In the genomic region with DNA sequence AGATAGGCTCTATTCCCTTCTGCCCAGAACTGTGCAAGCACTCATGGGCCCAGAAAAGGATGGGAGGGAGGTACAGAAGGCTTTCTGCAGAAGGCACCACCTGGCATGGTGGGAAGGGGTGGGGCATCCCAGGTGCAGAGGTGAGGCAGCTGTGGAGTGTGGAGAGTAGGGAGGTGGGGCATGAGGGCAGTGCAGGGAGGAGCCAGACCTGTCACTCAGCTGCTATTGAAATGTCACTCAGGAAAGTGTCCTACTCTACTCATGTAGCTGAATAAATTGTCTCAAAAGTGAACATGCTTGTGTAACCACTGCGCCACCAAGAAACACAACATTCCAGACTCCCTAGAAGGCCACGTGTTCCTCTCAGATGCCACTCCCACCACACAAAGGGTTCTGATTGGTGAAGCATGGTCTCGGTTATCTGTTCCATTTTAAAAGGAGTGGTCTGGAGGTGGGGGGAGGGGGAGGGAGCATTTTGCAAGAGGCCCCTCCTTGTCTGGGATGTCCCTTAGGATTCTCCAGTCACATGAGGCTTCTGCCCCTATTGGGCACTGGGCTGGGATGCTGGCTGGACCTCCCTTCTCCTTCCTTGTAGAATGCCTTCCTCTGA, we compare ENCODE assay signal across 11 mouse cellular contexts. TPM values are rescaled to one million over a fixed set of nuclear protein-coding genes. Genes with fewer than 3 reads are reported as not detected.
A peak's percentile ranks its signal among the peaks of the same experiment; 100 is the strongest.
DNase-seq lines count a peak whose midpoint lies in the region; ATAC-seq lines count a peak whose summit lies in the region.
"Had no signal": no experiment of that assay in that cellular context is flagged by ENCODE, and none has a peak within 500 bp of the region (broad histone marks: within the 10 kb centered on the region; RNA-seq: fewer than 3 reads in every experiment).

No protein-coding gene starts in this region.

- H3K36me3 ChIP-seq in hindbrain, embryonic 10.5 days: peaks cover 41% of the 10 kb centered on the region
- H3K36me3 ChIP-seq in hindbrain, embryonic 12.5 days: peaks cover 30% of the 10 kb centered on the region
- peaks cover 42% of the 10 kb centered on the region for H3K36me3 ChIP-seq in embryonic facial prominence, embryonic 10.5 days (replicated peaks)
- H3K36me3 ChIP-seq in lung, embryonic 15.5 days: 0 out of 2 replicates have a peak, but pooled peaks cover 4% of the 10 kb centered on the region

- peak overlapping the region; percentile 40; the same call in 1 of the 2 replicates for H3K27ac ChIP-seq in hindbrain, embryonic 10.5 days
- no peak overlapping the region for H3K27ac ChIP-seq in hindbrain, embryonic 12.5 days
- H3K27ac ChIP-seq in embryonic facial prominence, embryonic 10.5 days (replicated peaks): peak overlapping the region; percentile 60; the same call in 1 of the 2 replicates
- H3K27ac ChIP-seq in lung, embryonic 15.5 days: 0 out of 2 replicates have a peak overlapping the region, but pooled peaks have one; percentile 1
- H3K27ac ChIP-seq: embryonic facial prominence, embryonic 13.5 days had no signal

- no peak overlapping the region for H3K4me3 ChIP-seq in hindbrain, embryonic 10.5 days
- H3K4me3 ChIP-seq in hindbrain, embryonic 12.5 days: no peak overlapping the region
- no peak overlapping the region for H3K4me3 ChIP-seq in embryonic facial prominence, embryonic 10.5 days
- H3K4me3 ChIP-seq in lung, embryonic 15.5 days: no peak overlapping the region
- H3K4me3 ChIP-seq: embryonic facial prominence, embryonic 13.5 days had no signal

- H3K4me2 ChIP-seq in hindbrain, embryonic 12.5 days (replicated peaks): no peak overlapping the region
- no peak overlapping the region for H3K4me2 ChIP-seq in lung, embryonic 15.5 days
- H3K4me2 ChIP-seq: embryonic facial prominence, embryonic 13.5 days had no signal

- H3K9ac ChIP-seq in hindbrain, embryonic 12.5 days: no peak overlapping the region
- no peak overlapping the region for H3K9ac ChIP-seq in lung, embryonic 15.5 days
- H3K9ac ChIP-seq: embryonic facial prominence, embryonic 13.5 days had no signal

- 41% methylated on average over 3 of the region's 3 CpGs for WGBS in hindbrain, embryonic 10.5 days
- 27% methylated on average over 3 of the region's 3 CpGs for WGBS in hindbrain, embryonic 12.5 days
- WGBS in embryonic facial prominence, embryonic 10.5 days: 34% methylated on average over 3 of the region's 3 CpGs
- WGBS in lung, embryonic 15.5 days: 39% methylated on average over 3 of the region's 3 CpGs

- no peaks in the 10 kb centered on the region for H3K27me3 ChIP-seq in hindbrain, embryonic 10.5 days (ENCODE audit: insufficient read depth, poor library complexity, severe bottlenecking)
- no peaks in the 10 kb centered on the region for H3K27me3 ChIP-seq in hindbrain, embryonic 12.5 days
- H3K27me3 ChIP-seq in embryonic facial prominence, embryonic 10.5 days (replicated peaks; ENCODE audit: low read depth, poor library complexity, severe bottlenecking): no peaks in the 10 kb centered on the region
- H3K27me3 ChIP-seq in lung, embryonic 15.5 days: no peaks in the 10 kb centered on the region
- H3K27me3 ChIP-seq: embryonic facial prominence, embryonic 13.5 days had no signal

- H3K9me3 ChIP-seq in hindbrain, embryonic 10.5 days: no peaks in the 10 kb centered on the region
- H3K9me3 ChIP-seq in hindbrain, embryonic 12.5 days (replicated peaks): no peaks in the 10 kb centered on the region
- H3K9me3 ChIP-seq in embryonic facial prominence, embryonic 10.5 days: no peaks in the 10 kb centered on the region
- no peaks in the 10 kb centered on the region for H3K9me3 ChIP-seq in lung, embryonic 15.5 days
- H3K9me3 ChIP-seq: embryonic facial prominence, embryonic 13.5 days had no signal

- no peak for DNase-seq in hindbrain, embryonic 10.5 days (ENCODE audit: low spot score)
- DNase-seq in embryonic facial prominence, embryonic 10.5 days (ENCODE audit: low spot score): no peak
- DNase-seq in adrenal gland, adult 2 months: no peak
- DNase-seq in left cerebral cortex, postnatal 36 days (ENCODE audit: low spot score in 2 of 2): no peak
- no peak for DNase-seq in cerebellum, postnatal 25 days
- DNase-seq: kidney, postnatal 14 days; right cerebral cortex, postnatal 4 days had no signal

- peaks cover 77% of the 10 kb centered on the region for H3K4me1 ChIP-seq in hindbrain, embryonic 10.5 days (replicated peaks)
- H3K4me1 ChIP-seq in hindbrain, embryonic 12.5 days: peaks cover 68% of the 10 kb centered on the region
- H3K4me1 ChIP-seq in embryonic facial prominence, embryonic 10.5 days: peaks cover 81% of the 10 kb centered on the region
- peaks cover 74% of the 10 kb centered on the region for H3K4me1 ChIP-seq in lung, embryonic 15.5 days

- intact Hi-C loops in left cerebral cortex, postnatal 36 days (cut with DNase I): no loop called here

- ATAC-seq in hindbrain, embryonic 12.5 days (ENCODE audit: low FRiP score): no peak
- ATAC-seq in CD4-positive, CD25-positive, alpha-beta regulatory T cell, adult 4 months: peak; percentile 36
- ATAC-seq in lung, embryonic 15.5 days (ENCODE audit: borderline replicate concordance, extremely low read depth, low FRiP score, low TSS enrichment): no peak

RNA-seq across cellular contexts. Expression of a gene that starts 41.6 kb away (rescaled TPM):
- 44.4 and 60.1 TPM in 2 replicates for polyA plus RNA-seq in hindbrain, embryonic 10.5 days (2016; fragmentation: Nextera tagmentation; extraction: Ambion mirVana)
- 66.5 and 69.4 TPM in 2 replicates for polyA plus RNA-seq in hindbrain, embryonic 12.5 days (2016; fragmentation: Nextera tagmentation; extraction: Ambion mirVana)
- 10 to 100 TPM; 21.2 to 34.3 TPM for polyA plus RNA-seq in CD4-positive, CD25-positive, alpha-beta regulatory T cell, adult 4 months (2017; shearing (Covaris generic))
- 42.8 and 45.6 TPM in 2 replicates for polyA plus RNA-seq in embryonic facial prominence, embryonic 10.5 days (2016; fragmentation: Nextera tagmentation; extraction: Ambion mirVana)
- polyA plus RNA-seq in lung, embryonic 15.5 days (2015; fragmentation: Nextera tagmentation; extraction: Ambion mirVana): 19.8 and 23.8 TPM in 2 replicates
- total RNA-seq in adrenal gland, adult 2 months (2021): 100 to 1,000 TPM in 1 of 2 experiments, 10 to 100 TPM in 1; 90.8 to 142 TPM
- polyA plus RNA-seq in adrenal gland, adult 2 months (2012; rRNA removed): 72.7 and 95.8 TPM in 2 replicates
- 100 to 1,000 TPM in 1 of 2 experiments, 10 to 100 TPM in 1; 83.9 to 111 TPM for total RNA-seq in left cerebral cortex, postnatal 36 days (2021)
